Mouse (Mus musculus): ENCODE results near the gene Lcn10.
"Not testable (repeated sequence)": the region's sequence is repeated elsewhere in the genome, so short reads cannot be mapped to it uniquely, and the experiment has no call there.

GRCm38 (mm10) chr2:25709791-25710190 is 27.3 kb downstream of the Lcn10 start:
- TF ChIP-seq ZC3H11A (IDR thresholded peaks at IDR 0.05; ENCODE audit: borderline replicate concordance, low read depth, low read length); CHD2 (IDR thresholded peaks at IDR 0.05; ENCODE audit: low read depth, low read length); ZNF384 (IDR thresholded peaks at IDR 0.05; ENCODE audit: low read depth, low read length); HCFC1 (IDR thresholded peaks at IDR 0.05; ENCODE audit: borderline replicate concordance, insufficient read depth, low read length); MAFK (IDR thresholded peaks at IDR 0.05; ENCODE audit: insufficient read depth, low read depth, low read length): not testable (repeated sequence)

Measured in ES-E14 (cell line).